Mouse (Mus musculus) hindbrain, embryonic 16.5 days (tissue): ENCODE results near the gene Hs6st1. TPM values are rescaled to one million over a fixed set of nuclear protein-coding genes. Genes with fewer than 3 reads are reported as not detected.

ENCODE experiments used
- ATAC-seq: fragments of 200-750 bp; cut with Nextera tagmentation; 2 replicates; pipeline ENCODE4 v1.8.0; 2017; ENCODE audit warnings: moderate TSS enrichment, moderate library complexity
- H3K27ac ChIP-seq: fragments of 300-500 bp; sonication (generic); 2 replicates; pipeline ENCODE4 v1.5.1; 2014; ENCODE audit warnings: low read depth, mild to moderate bottlenecking, control low read depth, low read length, moderate library complexity
- H3K27me3 ChIP-seq: fragments of 300-500 bp; sonication (generic); replicated peaks from 2 replicates; pipeline ENCODE4 v1.6.1; 2014; ENCODE audit warnings: low read length; ENCODE audit not compliant: control insufficient read depth, insufficient read depth
- H3K36me3 ChIP-seq: fragments of 300-500 bp; sonication (generic); 2 replicates; pipeline ENCODE4 v1.6.1; 2014; ENCODE audit warnings: mild to moderate bottlenecking, low read length, moderate library complexity, mixed read lengths; ENCODE audit not compliant: control insufficient read depth, insufficient read depth
- H3K4me1 ChIP-seq: fragments of 300-500 bp; sonication (generic); 2 replicates; pipeline ENCODE4 v1.6.1; 2014; ENCODE audit warnings: low read depth, low read length; ENCODE audit not compliant: control insufficient read depth, insufficient read depth
- H3K4me2 ChIP-seq: fragments of 300-500 bp; sonication (generic); 2 replicates; pipeline ENCODE4 v1.6.1; 2014; ENCODE audit warnings: mild to moderate bottlenecking, low read length, control low read depth, moderate library complexity
- H3K4me3 ChIP-seq: fragments of 300-500 bp; sonication (generic); 2 replicates; pipeline ENCODE4 v1.5.1; 2014; ENCODE audit warnings: mild to moderate bottlenecking, low read length, control low read depth, moderate library complexity
- H3K9ac ChIP-seq: fragments of 300-500 bp; sonication (generic); 2 replicates; pipeline ENCODE4 v1.6.1; 2014; ENCODE audit warnings: low read depth, mild to moderate bottlenecking, control low read depth, low read length, moderate library complexity
- H3K9me3 ChIP-seq: fragments of 300-500 bp; sonication (generic); 2 replicates; pipeline ENCODE4 v1.6.1; 2014; ENCODE audit warnings: mild to moderate bottlenecking, low read length, moderate library complexity; ENCODE audit not compliant: control insufficient read depth
- WGBS: fragments of 180-500 bp; shearing (Covaris S2); extraction: QIAGEN DNeasy Blood & Tissue Kit; methylation state at CpG from one replicate; pipeline ENCODE4 v1.1.7; 2014; 5-methylcytosine and 5-hydroxymethylcytosine counted together
- polyA plus RNA-seq: library from polyadenylated mRNA; unstranded; fragments of >200 nt; fragmentation: Nextera tagmentation; extraction: Ambion mirVana; gene quantifications from 2 replicates; pipeline ENCODE4 v1.2.1, GENCODE M21; 2015

Gene Hs6st1
- polyA plus RNA-seq, 1 experiment from 2014 or later = 11.7 TPM

DNA sequence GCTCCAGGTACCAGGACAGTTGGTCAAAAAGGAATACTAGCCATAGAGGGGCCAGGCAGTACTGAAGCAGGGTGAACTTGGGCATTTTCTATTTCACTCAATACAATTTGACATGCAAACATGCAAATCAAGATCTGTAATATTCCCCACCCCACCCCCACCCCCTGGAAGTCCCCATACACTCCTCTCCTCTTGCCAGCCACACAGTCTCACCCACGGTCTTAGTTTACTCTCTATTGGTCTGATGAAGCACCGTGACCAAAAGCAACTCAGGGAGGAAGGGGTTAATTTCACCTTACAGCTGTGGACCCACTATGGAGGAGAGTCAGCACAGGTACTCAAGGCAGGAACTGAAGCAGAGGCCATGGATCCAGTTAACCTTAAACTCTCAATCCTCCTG, 14.6 kb upstream of the Hs6st1 start:
- no peak overlapping the region for H3K9ac ChIP-seq
- H3K27me3 ChIP-seq = no peaks in the 10 kb centered on the region
- no peak overlapping the region for H3K27ac ChIP-seq
- no peak overlapping the region for H3K4me3 ChIP-seq
- H3K4me2 ChIP-seq = no peak overlapping the region
- ATAC-seq = no peak
- 90% methylated on average over 2 of the region's 2 CpGs for WGBS
- H3K9me3 ChIP-seq = peaks cover 2% of the 10 kb centered on the region; the same call in 1 of the 2 replicates
- no peaks in the 10 kb centered on the region for H3K4me1 ChIP-seq
- H3K36me3 ChIP-seq = no peaks in the 10 kb centered on the region

DNA sequence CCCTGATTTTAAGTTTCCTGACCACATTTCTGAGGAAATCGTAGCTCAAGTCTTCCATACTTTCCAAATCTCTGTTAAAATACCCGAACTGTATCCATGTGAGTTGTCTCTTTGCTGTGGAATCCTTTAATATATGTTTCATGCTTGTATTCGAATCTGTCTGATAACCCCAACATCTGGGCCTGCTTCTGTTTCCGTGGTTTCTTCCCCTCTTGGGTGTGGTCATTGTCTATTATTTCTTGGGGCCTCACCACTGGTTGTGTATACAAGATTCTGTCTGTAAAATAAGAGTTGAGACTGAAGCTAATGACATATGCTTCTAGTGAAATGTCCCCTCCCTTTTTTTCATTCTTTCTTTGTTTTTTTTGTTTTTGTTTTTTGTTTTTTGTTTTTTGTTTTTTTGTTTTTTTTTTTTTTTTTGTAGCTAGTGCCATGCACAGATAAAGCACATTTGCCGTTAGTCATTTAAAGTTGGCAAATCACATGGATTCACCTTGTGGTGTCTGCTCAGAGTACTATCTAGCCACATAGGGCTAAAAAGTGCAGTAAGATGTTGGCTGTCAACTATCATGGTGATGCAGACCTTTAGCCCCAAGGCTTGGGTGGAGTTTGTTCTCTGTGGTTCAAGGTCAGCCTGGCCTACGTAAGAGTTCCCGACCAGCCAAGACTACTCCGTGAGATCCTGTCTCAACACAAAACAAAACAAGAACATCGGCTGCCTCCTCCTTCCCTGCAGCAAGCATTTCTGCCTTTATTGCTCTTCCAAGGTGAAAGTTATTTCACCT, 13.8 kb upstream of the Hs6st1 start:
- peaks cover under 1% of the 10 kb centered on the region; the same call in 1 of the 2 replicates for H3K9me3 ChIP-seq
- WGBS = 88% methylated on average over 9 of the region's 9 CpGs
- no peak overlapping the region for H3K4me3 ChIP-seq
- ATAC-seq = no peak
- H3K36me3 ChIP-seq = no peaks in the 10 kb centered on the region
- no peaks in the 10 kb centered on the region for H3K27me3 ChIP-seq
- no peak overlapping the region for H3K27ac ChIP-seq
- no peak overlapping the region for H3K4me2 ChIP-seq
- H3K4me1 ChIP-seq = no peaks in the 10 kb centered on the region
- H3K9ac ChIP-seq = no peak overlapping the region

DNA sequence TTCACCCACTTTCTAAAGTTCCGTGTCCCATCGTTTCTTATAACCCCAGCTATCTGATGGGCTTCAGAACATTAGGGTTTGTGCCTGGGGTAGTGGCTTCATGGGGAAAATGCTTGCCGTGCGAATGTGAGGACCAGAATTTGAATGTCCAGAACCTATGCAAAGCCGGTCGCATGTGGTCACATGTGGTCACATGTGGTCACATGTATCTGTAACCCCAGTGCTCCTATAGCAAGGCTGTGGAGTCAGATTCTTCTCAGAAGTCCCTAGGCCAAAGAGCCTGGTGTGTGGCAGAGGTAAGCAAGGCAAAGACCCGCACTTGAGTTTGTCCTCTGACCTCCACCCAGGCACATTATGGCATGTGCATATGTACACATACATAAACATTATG, 13.2 kb upstream of the Hs6st1 start:
- H3K4me1 ChIP-seq = no peaks in the 10 kb centered on the region
- no peaks in the 10 kb centered on the region for H3K27me3 ChIP-seq
- no peak overlapping the region for H3K27ac ChIP-seq
- WGBS = 95% methylated on average over 7 of the region's 7 CpGs
- no peak overlapping the region for H3K4me3 ChIP-seq
- H3K9me3 ChIP-seq = no peaks in the 10 kb centered on the region
- H3K36me3 ChIP-seq = no peaks in the 10 kb centered on the region
- no peak overlapping the region for H3K9ac ChIP-seq
- no peak for ATAC-seq
- H3K4me2 ChIP-seq = no peak overlapping the region

DNA sequence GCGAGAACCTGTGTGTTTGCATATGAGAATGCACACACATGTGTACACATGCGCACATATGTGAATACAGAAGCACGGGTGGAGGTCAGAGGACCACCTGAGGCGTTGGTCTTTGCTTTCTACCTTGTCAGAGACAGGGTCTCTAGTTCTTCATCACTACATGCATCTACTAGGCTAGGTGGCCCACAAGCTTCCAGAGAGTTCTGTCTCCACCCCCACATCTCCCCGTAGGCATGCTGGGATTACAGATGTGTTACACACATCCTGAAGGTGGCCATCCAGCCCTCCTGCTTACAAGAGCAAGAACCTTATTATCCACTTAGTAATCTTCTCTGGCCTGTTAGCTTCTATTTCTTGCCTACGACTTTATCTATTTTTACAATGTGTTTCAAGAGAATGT, 8.8 kb upstream of the Hs6st1 start:
- H3K4me1 ChIP-seq = peaks cover 2% of the 10 kb centered on the region
- no peaks in the 10 kb centered on the region for H3K27me3 ChIP-seq
- H3K9ac ChIP-seq = no peak overlapping the region
- H3K36me3 ChIP-seq = no peaks in the 10 kb centered on the region
- H3K27ac ChIP-seq = no peak overlapping the region
- 91% methylated on average over 6 of the region's 6 CpGs for WGBS
- H3K4me2 ChIP-seq = no peak overlapping the region
- H3K4me3 ChIP-seq = no peak overlapping the region
- no peaks in the 10 kb centered on the region for H3K9me3 ChIP-seq
- no peak for ATAC-seq

DNA sequence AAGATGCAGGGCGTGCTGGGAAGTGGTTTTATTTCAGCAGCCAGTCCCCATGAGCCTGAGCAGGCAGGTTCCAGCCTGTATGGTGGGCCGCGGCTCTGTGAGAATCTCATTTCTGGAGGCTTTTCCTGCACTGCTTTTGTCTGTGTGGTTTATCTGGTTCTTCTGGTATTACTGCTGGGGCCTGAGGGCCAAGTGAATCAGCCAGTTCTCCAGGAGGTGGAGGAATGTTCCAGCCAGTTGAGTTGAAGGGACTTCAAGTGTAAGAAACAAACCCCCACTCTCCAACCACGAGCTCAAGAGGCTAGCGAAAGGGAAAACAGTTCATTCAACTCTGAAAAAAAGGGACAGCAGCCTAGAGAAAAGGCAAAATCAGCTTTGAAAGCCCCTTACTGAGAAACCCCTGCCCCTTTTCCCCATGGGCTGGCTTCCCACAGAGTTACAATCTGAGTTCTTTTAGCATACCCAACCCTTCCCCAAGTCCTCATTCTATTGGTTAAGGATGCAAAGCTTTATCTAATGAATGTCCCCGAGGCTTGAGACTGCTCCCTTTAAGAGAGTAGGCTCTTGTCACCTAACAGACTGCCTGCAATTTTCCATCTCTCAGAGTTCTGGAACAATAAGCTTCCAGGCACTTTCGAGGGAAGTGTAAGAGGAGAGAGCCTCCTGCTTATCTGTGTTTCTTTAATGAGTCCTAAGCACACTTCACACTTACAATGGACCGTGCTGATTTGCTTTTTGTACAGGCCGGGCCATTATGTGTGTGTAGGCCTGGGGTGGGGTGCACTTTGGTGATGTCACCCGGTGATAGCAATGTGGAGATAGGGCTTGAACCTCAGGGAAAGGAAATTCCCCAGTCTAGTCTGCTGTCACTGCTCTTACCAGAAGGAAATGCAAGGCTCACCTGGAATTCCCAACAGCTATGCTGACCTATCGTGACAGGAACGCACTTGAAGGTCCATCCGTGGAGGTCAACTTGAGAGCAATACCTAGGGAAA, 7.9 kb upstream of the Hs6st1 start:
- WGBS = 35% methylated on average over 13 of the region's 13 CpGs
- Histone ChIP-seq H3K36me3 (no peaks in the 10 kb centered on the region), H3K27me3 (no peaks in the 10 kb centered on the region), H3K9ac (no peak overlapping the region), H3K4me3 (no peak overlapping the region), H3K4me1 (peaks cover 10% of the 10 kb centered on the region), H3K9me3 (no peaks in the 10 kb centered on the region), H3K4me2 (no peak overlapping the region), H3K27ac (no peak overlapping the region)
- ATAC-seq = no peak

DNA sequence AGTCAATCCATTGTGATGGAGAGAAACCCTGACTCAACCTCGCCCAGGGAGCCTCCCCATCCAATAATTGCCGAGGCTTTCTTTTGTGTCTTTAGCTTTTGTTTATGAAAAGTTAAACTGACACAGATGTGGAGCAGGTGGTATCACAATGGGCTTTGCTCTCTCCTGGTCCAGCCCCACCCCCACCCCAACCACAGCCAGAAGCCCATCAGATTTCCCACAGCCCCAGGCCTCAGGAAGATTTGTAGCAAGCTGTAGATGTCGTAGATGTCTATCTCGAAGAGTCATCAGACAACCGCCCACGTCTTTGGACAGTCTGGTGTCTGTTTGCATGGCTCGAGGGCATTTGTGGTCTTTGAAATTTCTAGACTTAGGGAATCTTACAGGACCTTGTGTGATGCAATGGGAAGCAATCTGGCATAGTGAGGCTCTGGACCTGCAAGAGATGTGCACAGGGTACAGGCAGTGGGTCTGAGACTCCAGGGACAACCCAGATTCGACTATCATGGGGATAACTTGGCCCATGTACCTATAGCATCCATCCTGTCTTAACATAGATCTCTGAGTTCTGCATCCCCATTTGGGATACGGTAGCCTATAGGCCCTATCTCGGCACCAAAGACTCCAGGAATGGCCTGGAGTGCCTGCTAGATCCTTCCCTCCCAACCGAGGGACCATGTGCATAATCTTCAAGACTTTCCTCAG, 6.8 kb upstream of the Hs6st1 start:
- H3K9me3 ChIP-seq = no peaks in the 10 kb centered on the region
- peaks cover 16% of the 10 kb centered on the region for H3K4me1 ChIP-seq
- H3K27me3 ChIP-seq = no peaks in the 10 kb centered on the region; the same call in 1 of the 2 replicates
- 72% methylated on average over 11 of the region's 11 CpGs for WGBS
- no peak overlapping the region for H3K4me3 ChIP-seq
- ATAC-seq = no peak
- no peak overlapping the region for H3K9ac ChIP-seq
- no peak overlapping the region for H3K4me2 ChIP-seq
- no peak overlapping the region for H3K27ac ChIP-seq
- H3K36me3 ChIP-seq = no peaks in the 10 kb centered on the region

DNA sequence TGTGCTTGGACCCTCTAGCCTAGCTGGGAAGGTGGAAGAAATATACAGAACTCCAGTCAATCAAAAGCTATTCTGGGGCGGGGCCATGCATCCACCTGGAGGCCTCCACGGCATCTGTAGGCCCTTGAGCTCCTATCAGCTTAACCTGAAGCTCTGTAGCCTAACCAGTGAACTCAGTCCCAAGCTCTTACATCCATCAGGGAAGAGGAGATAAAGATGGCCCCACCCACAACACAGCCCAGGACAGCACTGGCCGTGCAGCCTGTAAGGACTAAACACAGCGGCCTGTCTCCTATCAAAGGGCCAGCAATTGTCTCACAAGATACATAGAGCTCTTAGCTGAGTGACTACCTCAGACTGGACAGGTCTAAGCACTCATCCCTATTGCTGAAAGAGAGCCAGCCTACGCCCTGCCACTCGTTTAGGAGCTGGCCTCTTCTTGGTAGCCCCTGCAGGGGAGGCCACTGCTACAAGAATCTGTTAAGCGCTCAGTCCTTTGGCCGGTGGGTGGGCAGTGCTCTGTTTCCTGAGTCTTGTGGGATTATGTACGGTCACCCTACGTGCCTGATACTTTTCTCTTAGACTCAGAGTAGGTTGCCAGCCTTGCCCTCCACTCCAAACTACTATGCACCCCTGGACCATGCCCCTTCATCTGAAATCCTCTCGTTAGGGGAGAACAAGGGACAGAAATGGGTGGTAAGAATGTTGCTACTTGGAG, 6.0 kb upstream of the Hs6st1 start:
- Histone ChIP-seq H3K4me1 (peaks cover 16% of the 10 kb centered on the region), H3K9me3 (no peaks in the 10 kb centered on the region), H3K36me3 (no peaks in the 10 kb centered on the region), H3K9ac (no peak overlapping the region), H3K27ac (no peak overlapping the region), H3K4me2 (no peak overlapping the region), H3K27me3 (no peaks in the 10 kb centered on the region; the same call in 1 of the 2 replicates), H3K4me3 (no peak overlapping the region)
- ATAC-seq = no peak
- 86% methylated on average over 11 of the region's 11 CpGs for WGBS

DNA sequence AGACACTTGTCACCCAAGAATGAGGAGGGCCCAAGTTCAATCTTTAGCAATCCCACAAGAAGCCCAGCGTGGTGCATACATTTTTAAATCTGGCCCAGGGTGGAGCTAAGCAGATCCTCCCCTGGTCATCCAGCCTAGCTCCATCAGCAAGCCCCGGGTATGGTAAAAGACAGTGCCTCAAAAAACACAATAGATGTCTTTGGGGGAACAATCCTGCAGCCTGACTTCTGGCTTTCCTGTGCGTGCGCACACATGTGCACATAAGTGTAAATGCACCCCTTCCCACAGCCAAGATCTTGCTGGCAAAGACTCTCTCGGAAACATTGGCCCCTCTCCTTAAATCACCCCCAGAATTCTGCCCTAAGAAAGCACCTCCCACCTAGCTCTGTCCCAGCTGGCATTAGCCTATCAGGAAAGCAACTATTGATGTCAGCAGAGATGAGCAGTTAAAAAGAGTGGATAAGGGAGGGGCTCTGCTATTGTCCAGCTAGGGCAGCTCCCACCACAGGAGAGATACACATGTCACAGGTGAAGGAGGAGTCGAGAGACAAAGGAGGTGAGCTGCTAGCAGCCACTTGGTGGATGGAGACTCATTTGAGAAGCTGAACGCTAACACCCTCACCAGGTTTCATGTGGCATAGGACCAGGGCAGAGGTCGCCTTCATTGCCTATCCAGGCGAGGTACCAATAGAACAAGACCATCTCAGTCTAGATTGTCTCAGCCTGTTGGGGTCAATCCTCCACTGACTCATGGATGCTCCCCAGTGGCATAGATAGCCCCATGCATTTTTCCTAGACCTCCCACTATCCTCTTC, 5.2 kb upstream of the Hs6st1 start:
- Histone ChIP-seq H3K4me2 (no peak overlapping the region), H3K9me3 (no peaks in the 10 kb centered on the region), H3K36me3 (no peaks in the 10 kb centered on the region), H3K4me3 (no peak overlapping the region), H3K9ac (no peak overlapping the region), H3K27me3 (no peaks in the 10 kb centered on the region; the same call in 1 of the 2 replicates), H3K4me1 (peaks cover 19% of the 10 kb centered on the region), H3K27ac (no peak overlapping the region)
- ATAC-seq = no peak
- WGBS = 76% methylated on average over 9 of the region's 9 CpGs
